Mouse (Mus musculus) frontal cortex, postnatal 10 days (tissue): ENCODE measurements around the gene Hmg20b.
A peak's percentile ranks its signal among the peaks of the same experiment; 100 is the strongest.

Experiments used
- DNase-seq, 2 experiments: peaks; one replicate each; pipeline ENCODE4 v3.0.0; 2022; ENCODE audit warnings: low spot score in 2 of 2, mixed read lengths in 1 of 2

The Hmg20b gene

DNA sequence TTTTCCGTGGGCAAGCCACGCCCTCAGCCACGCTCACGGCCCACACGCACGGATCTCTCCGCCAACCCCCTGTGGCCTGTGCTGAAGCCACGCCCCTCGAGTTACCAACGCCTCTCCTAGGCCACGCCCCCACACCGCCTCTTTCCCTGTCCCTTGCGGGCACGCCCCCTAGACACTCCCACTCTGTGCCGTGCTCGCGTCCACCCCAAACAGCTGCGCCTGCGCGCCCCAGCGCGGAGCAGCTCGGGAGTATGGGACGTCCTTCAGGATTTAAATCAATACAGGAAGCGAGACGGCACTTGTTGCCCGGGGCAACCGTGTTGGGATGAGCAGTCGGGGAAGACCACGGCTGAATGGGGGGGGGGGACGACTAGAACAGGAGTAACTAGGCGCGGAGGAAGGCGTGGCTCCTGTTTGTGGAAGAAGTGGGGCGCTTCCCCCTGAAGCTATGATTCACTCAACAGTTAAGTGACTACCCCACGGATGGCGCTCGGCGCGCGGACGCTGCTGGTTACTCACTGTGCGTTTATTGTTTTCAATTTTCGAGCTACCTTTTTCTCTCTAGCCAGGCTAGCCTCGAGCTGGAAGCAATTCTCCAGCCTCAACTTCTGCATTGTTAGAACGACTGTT lies 28.4 kb upstream of the Hmg20b start:
- peak; percentile 100 for DNase-seq

DNA sequence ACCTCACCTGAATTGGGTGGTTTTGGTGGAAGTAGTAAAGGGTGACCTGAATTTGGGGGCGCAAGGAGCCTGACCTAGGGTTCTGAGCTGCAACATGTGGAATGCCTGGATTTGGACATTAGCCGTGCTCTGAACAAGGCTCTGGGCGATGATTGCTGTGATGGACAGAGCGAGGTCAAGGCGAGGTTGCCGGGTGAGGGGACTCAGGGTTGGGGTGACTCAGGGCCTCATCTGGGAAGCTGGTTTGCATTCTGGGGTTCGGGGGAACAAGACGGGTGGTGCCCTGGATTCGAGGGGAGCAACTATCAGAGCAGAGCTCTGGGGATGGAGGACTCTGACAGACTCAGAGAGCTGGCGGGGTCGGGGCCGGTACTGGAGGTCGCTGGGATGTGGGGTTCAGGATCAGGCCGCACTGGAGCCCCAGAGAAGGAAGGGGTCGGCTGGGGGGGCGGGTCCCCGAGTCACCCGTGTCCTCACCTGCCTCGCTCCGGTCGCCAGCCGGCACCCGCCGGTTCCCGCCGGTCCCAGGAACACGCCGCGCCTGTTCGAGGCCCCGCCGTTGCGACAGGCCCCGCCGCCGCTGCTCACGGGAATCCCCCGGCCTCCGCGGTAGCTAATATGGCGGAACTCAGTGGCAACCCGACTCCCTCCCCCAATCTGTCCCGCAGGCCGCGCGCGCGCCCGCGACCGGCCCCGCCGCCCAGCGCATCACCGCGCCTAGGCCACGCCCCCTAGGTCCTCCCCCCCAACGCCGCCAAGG lies 27.7 kb upstream of the Hmg20b start, which contains the start of gene Fzr1:
Gene Fzr1, minus strand, starts transcription at position 724 of the 760 bp plus-strand sequence.
- no peak for DNase-seq

DNA sequence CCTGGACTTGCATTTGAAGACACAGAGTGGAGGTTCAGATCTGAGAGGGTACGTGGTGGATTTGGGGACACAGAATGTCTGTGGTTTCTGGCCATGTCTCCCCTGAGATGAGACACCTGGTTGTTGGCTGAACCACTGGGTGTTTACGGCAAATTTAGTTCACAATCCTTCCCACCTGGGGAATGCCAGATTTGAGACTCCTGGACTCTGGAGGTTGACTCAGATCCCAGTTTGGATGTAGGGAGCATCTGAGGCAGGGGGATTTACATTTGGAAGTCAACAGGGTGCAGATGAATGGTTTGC lies 27.0 kb upstream of the Hmg20b start:
- no peak for DNase-seq

DNA sequence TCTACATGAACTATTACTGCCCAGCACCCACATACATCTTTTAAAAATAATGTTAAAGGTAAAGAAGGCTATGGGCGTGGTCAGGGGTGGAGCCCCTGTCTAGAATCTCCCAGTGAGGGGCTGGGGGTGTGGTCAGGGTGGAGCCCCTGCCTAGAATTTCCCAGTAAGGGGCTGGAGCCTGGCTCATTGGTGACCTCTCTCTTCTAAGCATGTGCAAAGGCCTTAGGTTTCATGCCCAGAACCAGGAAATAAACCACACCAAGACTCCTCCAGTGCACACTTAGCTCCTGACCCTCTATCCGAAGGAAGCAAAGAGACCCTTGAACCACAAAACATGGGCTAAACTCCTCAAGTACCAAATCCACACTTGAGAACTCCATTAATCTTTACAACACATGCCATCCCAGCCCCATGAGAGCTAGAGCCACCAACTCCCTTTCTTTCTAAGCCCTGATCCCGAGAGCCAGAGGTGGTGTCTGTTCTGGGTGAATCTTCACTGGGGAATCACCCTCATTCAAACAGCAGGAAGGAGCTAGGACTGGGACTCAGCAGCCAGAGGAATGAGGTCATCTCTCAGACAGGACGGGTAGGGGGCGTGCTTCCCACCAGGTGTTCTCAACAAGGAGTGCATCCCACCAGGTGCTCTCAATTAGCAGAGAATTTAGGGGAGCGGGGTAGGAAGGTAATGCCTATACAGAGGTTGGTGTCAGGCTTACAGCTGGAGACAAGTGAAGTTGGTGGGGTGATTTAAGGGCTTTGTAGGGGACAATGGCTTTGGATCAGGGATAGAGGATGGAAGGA lies 26.5 kb upstream of the Hmg20b start:
- DNase-seq, result no peak

DNA sequence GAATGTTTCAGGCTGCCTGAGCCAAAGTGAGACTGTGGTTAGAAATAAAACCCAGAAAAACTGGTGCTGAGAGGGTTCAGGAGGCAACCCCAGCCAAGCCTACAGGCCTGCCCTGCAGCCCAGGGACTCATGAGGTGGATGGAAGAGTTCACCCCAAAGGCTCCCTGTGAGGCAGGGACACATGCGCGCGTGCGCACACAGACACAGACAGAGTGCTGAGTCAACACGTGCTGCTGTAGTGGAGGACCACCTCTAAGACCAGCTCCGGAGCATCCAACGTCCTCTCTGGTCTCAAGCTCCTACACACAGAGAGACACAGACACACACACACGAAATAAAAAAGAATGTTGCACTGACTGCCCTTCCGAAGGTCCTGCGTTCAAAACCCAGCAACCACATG lies 25.0 kb upstream of the Hmg20b start:
- no peak for DNase-seq

- DNase-seq, result no peak
These were observed 16.9 kb upstream of the Hmg20b start for GRCm38 (mm10) chr10:81367207-81367495.

DNA sequence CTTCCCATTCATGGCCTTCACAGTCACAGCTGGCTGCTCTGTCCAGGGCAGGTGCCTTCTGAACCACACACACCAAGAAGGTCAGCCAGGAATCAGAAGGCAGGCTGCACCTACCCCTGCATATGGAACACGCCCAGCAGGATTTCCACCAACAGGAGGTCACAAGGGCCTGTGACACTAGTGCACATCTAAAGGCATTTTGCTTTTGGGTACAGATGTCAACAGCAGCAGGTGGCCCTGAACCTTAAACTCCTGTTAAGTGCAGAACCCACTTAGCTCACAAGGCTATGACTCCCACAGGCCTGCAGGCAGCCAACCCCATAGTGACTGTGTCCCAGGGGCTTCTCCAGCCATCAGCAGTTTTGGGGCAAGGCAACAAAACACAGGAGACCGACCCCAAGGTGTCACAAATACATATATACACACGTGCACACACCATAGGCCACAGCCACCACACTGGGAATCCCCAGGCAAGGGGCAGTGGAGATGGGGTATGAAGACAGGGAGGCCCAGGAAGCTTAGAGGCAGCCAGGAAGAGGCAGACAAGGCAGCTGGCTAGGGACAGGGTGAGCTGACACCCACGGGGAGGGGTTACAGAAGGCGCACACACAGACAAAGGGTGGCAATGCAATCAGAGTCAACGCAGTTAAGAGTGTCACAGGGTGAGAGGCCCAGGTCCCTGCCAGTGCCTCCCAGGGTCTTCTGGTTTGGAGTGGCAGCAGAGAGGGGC lies 16.4 kb upstream of the Hmg20b start:
- DNase-seq, result no peak

DNA sequence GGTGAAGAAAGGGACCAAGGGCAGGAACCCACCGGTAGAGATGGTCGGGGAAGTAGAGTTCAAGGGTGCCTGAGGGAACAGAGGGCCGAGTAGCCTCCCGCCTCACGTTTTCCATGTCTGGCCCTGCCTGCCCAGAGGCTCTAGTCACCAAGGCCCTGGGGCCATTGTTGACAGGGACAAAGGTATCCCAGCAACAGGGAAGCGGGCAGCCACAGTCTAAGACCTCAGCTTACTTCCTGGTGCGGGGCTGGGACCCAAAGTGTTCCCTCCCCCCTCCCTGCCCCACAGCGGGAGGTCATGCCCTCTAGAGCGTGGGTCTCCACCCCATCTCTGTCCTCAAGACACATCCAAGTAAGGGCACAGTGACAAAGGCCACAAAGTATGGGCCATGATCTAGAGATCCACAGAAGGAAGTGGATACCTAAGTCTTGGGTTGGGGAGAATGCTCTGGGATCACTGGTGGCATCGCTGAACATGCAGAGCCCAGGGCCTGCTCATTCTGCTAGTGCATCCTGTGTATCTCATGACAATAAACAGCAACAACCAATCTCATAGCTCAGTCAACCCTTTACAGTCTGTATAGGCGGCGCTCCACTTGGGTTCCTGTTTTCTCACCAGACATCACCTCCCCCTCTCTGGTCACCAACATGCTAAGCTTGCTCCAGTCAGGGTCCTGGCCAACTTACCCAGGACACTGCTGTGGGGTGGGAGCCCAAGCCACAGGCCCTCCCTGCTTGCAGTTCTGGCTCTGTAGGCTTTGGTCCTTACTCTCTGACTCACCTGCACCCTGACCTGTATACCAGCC lies 15.6 kb upstream of the Hmg20b start, which contains the start of gene 4930404N11Rik:
Gene 4930404N11Rik, minus strand, starts transcription at position 145 of the 805 bp plus-strand sequence.
- DNase-seq, result no peak

- DNase-seq, result no peak
These were observed 14.8 kb upstream of the Hmg20b start for GRCm38 (mm10) chr10:81365073-81365472.

GRCm38 (mm10) chr10:81364666-81365065 lies 14.4 kb upstream of the Hmg20b start:
- DNase-seq, result no peak

DNA sequence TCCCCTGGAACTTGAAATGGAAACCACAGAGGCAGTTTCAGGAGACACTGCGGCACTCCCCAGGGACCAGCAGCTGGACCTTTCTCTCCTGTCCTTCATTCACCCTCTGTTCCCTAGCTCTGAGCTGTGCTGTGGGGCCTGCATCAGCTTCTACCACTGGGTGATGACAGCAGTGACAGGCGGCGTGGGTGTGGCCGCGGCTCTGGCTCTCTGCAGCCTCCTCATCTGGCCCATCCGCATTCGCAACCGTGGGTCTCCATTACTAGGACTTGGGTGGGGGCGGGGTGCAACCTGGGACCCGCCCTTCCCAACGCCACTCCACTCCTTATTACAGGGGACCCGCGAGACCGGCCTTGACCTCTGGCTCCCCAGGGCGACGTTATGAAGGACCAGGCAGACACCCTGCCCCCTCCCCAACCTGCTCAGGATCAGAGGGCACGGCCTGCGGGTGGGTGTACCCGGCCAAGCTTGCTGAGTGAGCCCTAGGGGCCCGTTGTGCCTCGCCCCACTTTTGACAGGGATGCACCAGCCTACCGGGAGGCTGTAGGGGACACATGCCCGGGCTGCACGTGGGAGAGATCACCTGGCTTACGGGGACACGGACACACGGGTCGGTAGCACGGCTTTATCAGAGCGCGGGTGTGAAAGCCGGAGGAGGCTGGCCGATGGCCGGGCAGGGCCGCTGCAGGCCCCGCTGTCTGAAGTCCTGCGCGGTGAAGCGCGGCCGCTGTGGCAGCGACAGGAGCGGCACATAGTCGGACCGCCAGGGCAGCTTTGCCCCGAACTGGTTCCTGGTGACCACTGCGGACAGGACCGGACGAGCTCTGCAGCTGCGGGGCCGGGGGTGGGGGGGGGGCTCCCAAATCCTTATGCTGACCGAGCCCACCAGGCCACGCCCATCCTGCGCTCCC lies 13.4 kb upstream of the Hmg20b start:
- no peak for DNase-seq

GRCm38 (mm10) chr10:81362336-81362949 lies 12.2 kb upstream of the Hmg20b start:
- DNase-seq, result no peak

DNA sequence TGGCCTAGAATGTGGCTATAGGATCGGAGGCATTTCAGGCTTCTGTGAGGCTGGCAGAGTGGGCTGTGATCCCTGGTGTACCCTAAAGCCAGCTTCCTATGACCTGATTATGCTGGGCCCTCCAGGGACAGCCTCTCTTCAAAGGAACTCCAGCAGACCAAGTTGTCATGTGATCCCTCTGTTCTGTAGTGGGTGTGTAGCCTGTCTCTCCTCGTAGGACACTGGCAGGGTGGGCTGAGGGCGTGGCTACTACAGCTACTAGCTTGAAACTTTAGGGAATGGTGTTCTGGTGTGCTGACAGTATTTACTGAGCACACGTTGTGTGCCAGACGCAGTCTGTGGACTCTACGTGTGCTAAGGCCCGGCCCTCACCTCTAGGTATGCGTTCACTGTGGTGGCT lies 10.4 kb upstream of the Hmg20b start:
- DNase-seq, result no peak

GRCm38 (mm10) chr10:81358841-81359240 lies 8.6 kb upstream of the Hmg20b start:
- no peak for DNase-seq

- no peak for DNase-seq
These were observed 7.9 kb upstream of the Hmg20b start for GRCm38 (mm10) chr10:81358209-81358608.

DNA sequence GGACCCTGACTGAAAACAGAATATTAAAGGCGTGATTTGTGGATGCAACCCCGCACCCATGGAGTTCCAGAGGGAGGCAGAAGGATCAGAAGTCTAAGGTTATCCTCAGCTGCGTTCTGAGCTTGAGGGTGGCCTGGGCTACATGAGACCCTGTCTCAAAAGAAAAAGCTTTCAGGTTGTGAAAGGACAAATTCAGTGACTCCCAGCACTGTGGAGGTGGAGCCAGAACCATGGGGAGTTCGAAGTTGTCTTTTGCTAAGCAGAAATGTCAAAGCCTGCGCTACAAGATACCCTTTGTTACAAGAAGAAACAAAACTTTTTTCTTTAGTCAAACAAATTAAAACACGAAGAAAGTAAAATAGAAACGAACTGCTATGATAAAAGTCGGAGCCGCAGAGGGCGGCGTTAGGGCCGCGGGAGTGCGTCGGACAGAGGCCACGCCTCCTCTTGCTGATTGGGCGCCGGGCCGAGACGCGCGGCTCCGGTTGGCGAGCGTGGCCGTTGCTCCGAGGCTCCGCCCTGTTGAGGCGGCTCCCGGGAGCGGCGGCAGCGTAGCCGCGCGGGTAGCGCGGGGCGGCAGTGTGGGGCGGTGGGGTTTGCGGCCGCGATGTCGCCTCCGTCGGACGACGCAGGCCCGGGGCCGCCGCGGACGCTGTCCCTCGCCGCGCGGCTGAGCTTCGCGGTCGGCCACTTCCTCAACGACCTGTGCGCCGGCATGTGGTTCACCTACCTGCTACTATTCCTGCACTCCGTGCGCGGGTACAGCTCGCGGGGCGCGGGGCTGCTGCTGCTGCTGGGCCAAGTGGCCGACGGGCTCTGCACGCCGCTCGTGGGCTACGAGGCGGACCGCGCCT lies 6.9 kb upstream of the Hmg20b start, which contains the start of gene Mfsd12:
Gene Mfsd12, plus strand, starts transcription at position 501 of the 854 bp plus-strand sequence.
- peak; percentile 81 to 90 for DNase-seq

DNA sequence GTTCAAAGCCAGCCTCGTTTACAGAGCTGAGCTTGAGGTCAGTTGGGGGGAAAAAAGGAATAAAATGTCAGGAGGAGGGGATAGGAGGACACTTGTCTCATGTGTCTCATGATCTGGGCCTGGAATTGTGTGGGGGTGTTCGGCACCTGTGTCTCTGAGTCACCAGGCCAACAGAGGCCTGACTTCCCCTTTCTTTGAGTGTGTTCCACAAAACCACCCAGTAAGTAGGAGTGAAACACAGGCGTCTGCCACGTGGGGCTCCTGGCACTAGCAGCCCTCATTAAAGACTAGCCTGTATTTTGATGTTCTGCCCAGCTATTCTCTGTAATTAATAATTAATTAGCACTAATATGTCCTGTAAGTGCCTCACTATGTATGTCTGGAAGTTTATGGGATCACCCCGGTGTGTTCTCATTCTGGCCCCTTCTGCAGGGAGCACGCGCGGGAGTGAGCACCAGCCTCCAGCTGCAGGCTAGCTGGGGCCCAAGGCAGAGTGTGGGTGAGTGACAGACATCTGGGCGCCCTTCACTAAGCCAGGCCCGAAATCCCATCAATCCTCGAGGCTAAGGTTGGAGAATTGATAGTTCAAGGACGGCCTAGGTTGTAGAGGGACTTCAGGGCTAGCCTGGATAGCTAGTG lies 6.2 kb upstream of the Hmg20b start:
- DNase-seq, result no peak

DNA sequence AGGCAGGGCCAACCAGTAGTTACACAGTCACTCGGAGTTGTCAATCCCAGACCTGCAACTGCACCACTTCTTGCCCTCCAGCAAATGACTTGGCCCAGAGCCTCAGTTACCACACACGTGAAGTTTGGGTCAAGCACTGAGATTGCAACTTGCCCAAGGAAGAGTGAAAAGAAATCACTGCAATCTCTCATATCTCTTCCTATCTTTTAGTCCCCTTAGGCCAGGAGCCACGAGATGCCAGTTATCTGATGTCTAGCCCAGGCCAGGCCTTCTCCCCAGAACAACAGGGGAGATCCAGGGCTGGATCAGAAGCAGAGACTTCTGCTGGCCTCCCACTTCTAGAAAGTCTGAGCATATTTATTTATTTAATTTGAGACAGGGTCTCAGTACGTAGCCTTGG lies 5.3 kb upstream of the Hmg20b start:
- no peak for DNase-seq
